Mouse (Mus musculus) heart, adult 2 months (tissue): ENCODE results near the gene Ror2.

Experiments
- CTCF ChIP-seq: fragments of 200-600 bp; IDR thresholded peaks from 2 replicates; pipeline ENCODE4 v1.8.1; 2022; ENCODE audit warnings: antibody characterized with exemption, mild to moderate bottlenecking, moderate library complexity
- EP300 ChIP-seq: fragments of 200-500 bp; IDR thresholded peaks from 2 replicates; pipeline ENCODE4 v1.6.1; 2011; ENCODE audit warnings: low read depth, low read length, control low read depth; ENCODE audit not compliant: insufficient read depth
- POLR2A ChIP-seq: fragments of 200-500 bp; IDR thresholded peaks from 2 replicates; pipeline ENCODE4 v1.6.1; 2011; ENCODE audit warnings: mild to moderate bottlenecking, low read depth, low read length, control low read depth; ENCODE audit not compliant: insufficient read depth

GRCm38 (mm10) chr13:53143076-53143475 is 142.8 kb downstream of the Ror2 start:
- TF ChIP-seq CTCF = no peak
- TF ChIP-seq EP300 = no peak
- TF ChIP-seq POLR2A = no peak
